Mouse (Mus musculus) heart, postnatal 36 days (tissue): Measurements from ENCODE around the gene Vsig4. TPM values are rescaled to one million over a fixed set of nuclear protein-coding genes. Genes with fewer than 3 reads are reported as not detected.
A peak's percentile ranks its signal among the peaks of the same experiment; 100 is the strongest.
"Not testable (repeated sequence)": the region's sequence is repeated elsewhere in the genome, so short reads cannot be mapped to it uniquely, and the experiment has no call there.

Source experiments
- DNase-seq, 2 experiments: peaks; one replicate each; pipeline ENCODE4 v3.0.0; 2021 to 2022
- intact Hi-C: fragments of 180-260 bp; cut with DNase I; formaldehyde crosslinking; loops from one replicate; pipeline ENCODE4 v1.15.1; 2025
- microRNA-seq, 2 experiments: library from miRNA; unstranded; fragments of <30 nt; microRNA quantifications; one replicate each; pipeline ENCODE4 v1.2.0; 2021; ENCODE audit warnings: borderline number of aligned reads in 2 of 2
- total RNA-seq, 2 experiments: library from RNA; stranded (reverse); gene quantifications; 2 replicates each; pipeline ENCODE4 v1.2.3; 2021

The Vsig4 gene
- total RNA-seq = under 1 TPM; 0.75 to 0.98 TPM

DNA sequence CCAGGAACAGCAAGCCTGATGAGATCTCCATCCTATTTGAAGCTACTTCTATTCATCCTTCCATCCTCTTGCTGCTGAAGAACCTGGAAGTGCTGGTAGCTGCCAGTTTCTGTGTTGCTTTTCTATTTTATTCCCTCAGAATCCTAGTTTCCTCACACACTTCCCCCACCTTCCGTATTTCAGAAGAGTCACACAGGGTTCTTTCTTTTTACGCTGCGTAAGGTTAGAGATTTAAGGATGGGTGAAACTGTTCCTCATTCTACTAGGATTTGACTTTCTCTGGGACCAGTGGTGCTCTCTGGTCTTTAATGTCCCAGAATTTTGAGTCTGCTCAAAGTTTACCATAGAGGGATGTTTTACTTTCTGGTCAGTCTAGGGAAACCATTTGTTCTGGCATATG is at the start of gene Vsig4:
TSS of gene Vsig4 (minus strand) at position 101 of the 400 bp plus-strand sequence.
- DNase-seq = no peak
- intact Hi-C loops = no loop called here

DNA sequence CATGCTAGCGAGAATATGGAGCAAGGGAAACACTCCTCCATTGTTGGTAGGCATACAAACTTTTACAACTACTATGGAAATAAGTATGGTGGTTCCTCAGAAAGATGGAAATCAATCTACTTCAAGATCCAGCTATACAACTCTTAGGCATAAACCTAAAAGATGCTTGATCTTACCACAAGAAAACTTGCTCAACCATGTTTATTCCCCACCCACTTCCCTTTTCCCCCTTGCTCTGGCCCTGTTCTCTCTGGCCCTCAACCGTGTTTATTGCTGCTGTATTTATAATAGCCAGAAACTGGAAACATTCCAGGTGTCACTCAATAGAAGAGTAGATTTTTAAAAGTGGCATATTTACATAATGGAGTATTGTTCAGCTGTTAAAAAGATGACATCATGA is 45.9 kb upstream of the Vsig4 start:
- no peak for DNase-seq
- intact Hi-C loops = no loop called here

DNA sequence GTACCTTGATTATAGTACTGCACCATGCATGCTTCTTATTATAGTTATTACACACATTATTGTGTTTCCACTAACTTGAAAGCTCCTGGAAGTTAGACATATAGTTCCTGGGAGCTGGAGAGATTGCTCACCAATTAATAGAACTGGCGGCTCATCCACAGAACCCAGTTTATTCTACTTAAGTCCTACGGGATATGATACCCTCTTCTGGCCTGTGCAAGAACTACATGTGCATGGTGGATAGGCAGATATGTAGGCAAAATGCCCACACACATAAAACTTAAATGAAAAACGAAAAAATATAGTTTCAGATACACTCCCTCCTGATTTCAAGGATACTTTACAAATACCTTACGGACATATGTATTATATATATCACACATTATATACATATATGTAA is 36.5 kb upstream of the Vsig4 start:
- intact Hi-C loops = loop anchor here (5.0 kb wide), 1 partner anchor 322 kb away; no protein-coding TSS in a partner anchor
- peak; percentile 2 to 5 for DNase-seq

DNA sequence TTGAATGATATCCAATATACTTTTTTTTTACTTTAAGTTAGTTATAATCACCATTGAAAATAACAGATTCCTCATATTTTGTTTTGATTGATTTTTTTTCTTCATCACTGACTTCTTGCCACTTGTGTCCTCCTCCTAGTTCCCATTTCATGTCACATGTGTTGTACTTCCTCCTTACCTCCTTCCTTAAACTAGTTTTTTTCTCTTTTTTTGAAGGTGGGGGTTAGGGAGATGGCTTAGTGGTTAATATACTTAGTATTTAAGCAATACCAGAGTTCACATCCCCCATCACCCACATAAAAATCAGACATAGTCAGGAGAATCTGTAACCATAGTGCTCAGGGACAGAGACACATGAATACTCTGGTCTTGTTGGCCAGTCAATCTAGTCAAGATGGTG is 36.7 kb downstream of the Vsig4 start:
- DNase-seq = no peak
- intact Hi-C loops = no loop called here

DNA sequence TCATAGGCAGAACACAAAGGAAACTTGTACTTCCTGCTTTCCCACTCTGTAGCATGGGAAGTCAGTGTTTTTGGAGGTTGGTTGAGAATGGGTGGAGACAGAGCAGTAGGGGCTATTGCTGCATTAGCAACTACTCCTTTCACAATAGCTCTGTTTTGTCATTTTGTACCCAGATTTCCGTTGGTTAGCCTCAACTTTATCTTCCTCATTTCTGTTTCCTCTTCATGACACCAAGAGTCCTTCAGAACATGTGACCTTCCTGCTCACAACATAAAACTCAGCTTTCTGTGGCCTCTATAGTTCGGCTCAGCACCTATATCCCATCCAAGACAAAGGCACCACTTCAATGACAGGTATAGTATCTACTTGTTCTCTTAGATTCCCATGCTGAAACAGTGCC is 53.6 kb downstream of the Vsig4 start:
- peak in 1 of 2 experiments; percentile 3 for DNase-seq
- intact Hi-C loops = no loop called here

DNA sequence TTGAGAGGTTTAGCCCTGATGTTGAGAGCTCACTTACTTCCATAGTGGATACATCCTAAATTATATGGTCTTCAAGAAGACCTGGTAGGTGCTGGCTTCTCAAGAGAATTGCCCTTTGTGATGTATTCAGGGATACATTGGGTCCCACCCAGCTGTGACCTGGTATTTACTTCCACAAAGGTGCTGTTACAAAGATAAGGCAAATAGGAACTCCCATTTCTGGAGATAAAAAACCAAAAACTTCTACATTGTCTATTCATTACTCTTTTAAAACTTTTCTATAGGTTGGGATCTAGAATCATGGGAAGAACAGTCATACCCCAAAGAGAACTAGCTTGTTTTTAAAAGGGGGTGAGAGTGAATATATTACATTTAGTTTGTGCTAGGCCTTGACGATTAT is 54.2 kb downstream of the Vsig4 start:
- no peak for DNase-seq
- intact Hi-C loops = no loop called here

DNA sequence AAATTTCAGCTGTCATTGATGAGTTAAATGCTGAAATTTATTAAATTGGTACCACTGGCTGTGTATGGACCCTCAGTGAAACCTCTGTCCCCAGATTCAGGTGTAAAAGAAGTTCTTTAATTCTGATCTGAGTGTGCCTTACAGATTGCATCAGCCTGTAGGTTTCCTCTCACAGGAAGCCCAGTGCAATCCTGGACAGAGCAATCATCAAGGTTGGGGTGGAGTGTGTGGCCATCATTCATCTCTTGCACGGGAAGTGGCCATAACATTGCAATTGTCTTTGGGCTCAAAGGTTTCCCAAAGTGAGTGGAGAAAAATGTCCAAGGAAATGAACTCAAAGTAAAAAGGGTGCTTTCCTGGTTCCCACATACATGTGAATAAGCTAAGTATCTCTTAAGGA is 57.5 kb downstream of the Vsig4 start:
- DNase-seq = no peak
- intact Hi-C loops = no loop called here

DNA sequence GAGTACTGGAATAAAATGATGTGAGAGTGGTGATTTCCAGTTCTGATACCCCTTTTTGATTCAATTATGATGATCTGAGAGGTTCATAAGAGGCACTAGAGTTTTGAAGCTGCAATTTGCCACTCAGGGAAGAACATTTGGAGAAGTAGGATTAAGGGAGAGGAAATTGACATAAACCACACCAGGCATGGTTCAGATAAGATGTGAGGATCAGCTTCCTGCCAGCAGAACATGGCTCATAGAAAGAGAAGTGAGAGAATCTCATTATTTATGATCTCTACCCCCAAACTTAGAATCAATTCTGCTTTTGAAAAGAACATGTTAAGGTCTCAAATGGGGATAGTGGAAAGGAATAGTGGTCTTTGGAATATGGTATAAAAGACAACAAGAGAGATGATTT is 66.2 kb downstream of the Vsig4 start:
- intact Hi-C loops = no loop called here

DNA sequence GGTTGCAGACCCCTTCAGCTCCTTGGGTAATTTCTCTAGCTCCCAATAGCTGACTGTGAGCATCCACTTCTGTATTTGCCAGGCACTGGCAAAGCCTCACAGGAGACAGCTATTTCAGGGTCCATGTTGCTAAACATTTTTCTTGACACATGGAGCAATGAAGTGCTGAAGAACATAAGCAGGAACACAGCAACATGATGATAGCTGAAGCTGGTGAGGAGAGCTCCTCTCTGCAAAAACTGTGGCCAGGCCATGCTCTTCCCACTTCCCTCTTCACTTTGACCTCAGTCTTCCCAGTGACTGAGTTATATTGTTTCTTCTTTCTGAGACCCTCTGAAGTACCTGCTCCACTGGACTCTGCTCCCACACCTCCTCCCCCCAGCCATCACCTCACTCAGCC is 67.8 kb downstream of the Vsig4 start:
- DNase-seq = no peak
- intact Hi-C loops = no loop called here

More for the DNA sequence above, 66.2 kb downstream of the Vsig4 start:
- no peak for DNase-seq

DNA sequence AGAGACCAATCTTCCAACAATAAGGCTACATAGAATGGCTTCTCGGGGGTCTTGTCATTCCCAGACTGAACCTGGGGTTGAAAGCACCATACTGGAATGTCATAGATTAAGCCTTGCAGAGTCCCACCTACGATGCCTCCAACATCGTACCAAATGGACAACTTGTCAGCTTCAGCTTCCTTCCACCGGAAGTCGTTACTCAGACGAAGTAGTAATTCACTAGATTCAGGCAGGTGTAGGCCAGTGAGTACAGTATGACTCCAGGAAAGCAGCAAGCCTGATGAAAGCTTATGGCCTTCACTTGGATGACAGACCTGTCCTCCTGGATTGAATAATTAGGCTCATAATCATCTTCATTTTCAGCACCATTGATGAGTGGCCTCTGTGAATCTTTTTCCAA is 69.0 kb downstream of the Vsig4 start:
- DNase-seq = no peak
- intact Hi-C loops = no loop called here

DNA sequence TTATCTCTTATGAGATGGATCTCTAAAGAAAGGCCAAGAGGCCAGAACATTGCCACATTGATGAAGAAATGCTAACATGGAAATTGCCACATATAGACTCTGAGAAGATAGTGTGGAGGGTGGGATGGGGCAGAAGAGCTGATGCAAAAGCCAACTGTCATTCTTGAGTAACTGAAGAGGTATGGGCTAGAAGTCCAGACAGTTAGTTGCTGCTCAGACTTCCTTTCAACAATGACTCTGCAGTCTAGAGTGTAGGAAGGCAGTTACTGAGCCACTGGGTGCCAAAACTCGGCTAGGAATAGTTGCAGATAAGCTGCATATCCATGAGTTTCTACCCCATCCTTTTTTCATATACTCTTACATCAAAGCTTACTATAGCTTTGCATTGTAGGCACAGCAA is 75.2 kb downstream of the Vsig4 start:
- no peak for DNase-seq
- intact Hi-C loops = no loop called here

DNA sequence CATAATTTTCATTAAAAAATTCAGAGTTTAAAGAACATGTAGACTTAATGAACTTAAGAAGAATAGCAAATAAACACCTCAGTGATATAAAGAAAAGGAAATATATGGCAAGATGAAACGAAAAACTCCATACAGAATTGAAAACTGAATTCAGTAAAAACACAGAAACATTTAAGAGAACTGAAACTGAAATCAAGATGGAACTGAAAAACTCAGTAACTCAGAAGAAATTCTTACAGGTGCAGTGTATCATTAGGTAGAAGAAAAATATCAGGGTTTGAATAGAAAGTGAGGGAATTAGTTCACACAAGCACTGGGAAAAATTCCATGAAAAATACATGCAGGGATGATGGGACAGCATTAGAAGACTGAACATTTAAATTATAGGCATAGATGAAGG is 86.4 kb downstream of the Vsig4 start:
- DNase-seq = no peak
- intact Hi-C loops = no loop called here

DNA sequence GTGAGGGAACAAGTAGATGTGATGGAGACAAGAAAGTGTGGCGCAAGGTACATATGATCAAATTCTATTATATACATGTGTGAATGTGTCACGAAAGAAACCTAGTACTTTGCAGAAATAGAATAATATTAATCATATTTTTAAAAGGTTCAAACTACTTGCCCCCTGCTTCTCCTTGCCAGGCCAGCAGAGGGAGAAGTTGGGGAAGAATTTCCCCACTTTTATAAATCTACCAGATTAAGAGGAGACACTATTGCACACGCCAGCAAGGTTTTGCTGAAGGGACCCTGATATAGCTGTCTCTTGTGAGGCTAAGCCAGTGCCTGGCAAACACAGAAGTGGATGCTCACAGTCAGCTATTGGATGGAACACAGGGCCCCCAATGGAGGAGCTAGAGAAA is 88.1 kb downstream of the Vsig4 start:
- intact Hi-C loops, DNase-seq: not testable (repeated sequence)

Small RNA genes within 50 kb of the gene (microRNA-seq; reads per million reads assigned to microRNA genes)
- gene Mir223 = 52.0 to 308 reads per million in 2 experiments

Other genes starting within 250 kb of the Vsig4 start
- gene Msn, start 197.4 kb downstream of the Vsig4 start, total RNA-seq = 100 to 1,000 TPM; 116 to 124 TPM
- 1 to 10 TPM; 2.4 to 2.7 TPM for gene Heph, start 161.9 kb upstream of the Vsig4 start, total RNA-seq
- not detected for gene Hsf3, start 162.9 kb upstream of the Vsig4 start, total RNA-seq